Mouse (Mus musculus) ES-E14 (cell line): Measurements from ENCODE around the gene Thap12.

ENCODE experiments used
- CHD2 ChIP-seq: IDR thresholded peaks from 2 replicates; pipeline ENCODE4 v1.6.1; 2014; ENCODE audit warnings: mild to moderate bottlenecking, low read depth, low read length, inconsistent platforms
- HCFC1 ChIP-seq: IDR thresholded peaks from 2 replicates; pipeline ENCODE4 v1.6.1; 2012; ENCODE audit warnings: low read length, inconsistent platforms, borderline replicate concordance; ENCODE audit not compliant: insufficient read depth
- MAFK ChIP-seq: IDR thresholded peaks from 2 replicates; pipeline ENCODE4 v1.6.1; 2014; ENCODE audit warnings: mild to moderate bottlenecking, low read depth, low read length, inconsistent platforms; ENCODE audit not compliant: insufficient read depth
- ZNF384 ChIP-seq: IDR thresholded peaks from 2 replicates; pipeline ENCODE4 v1.6.1; 2012; ENCODE audit warnings: low read depth, low read length, inconsistent platforms

- TF ChIP-seq MAFK: no peak
- TF ChIP-seq HCFC1: no peak
- TF ChIP-seq CHD2: no peak
- TF ChIP-seq ZNF384: no peak
These were observed 53.7 kb downstream of the Thap12 start for GRCm38 (mm10) chr7:98756556-98756955.
